Mouse (Mus musculus) CH12.LX (cell line): ENCODE measurements around the gene Agk. TPM values are rescaled to one million over a fixed set of nuclear protein-coding genes. Genes with fewer than 3 reads are reported as not detected.

Source experiments
- DNase-seq: peaks from one replicate; pipeline ENCODE4 v3.0.0-alpha.2; 2013; ENCODE audit errors: extremely low read depth
- H3K27ac ChIP-seq: 2 replicates; pipeline ENCODE4 v1.5.1; 2012; ENCODE audit warnings: low read depth, mild to moderate bottlenecking, control low read depth, moderate library complexity; ENCODE audit not compliant: insufficient read depth
- H3K27me3 ChIP-seq: replicated peaks from 2 replicates; pipeline ENCODE3; 2012; ENCODE audit warnings: inconsistent platforms
- H3K36me3 ChIP-seq, 2 experiments: replicated peaks in 1 of 2; 2 replicates each; pipeline versions ENCODE3 to v1.6.1; 2012; ENCODE audit warnings: inconsistent platforms in 1 of 2, low read length in 1 of 2, mild to moderate bottlenecking in 1 of 2, mixed read lengths in 1 of 2, moderate library complexity in 1 of 2; ENCODE audit not compliant: control insufficient read depth in 1 of 2, insufficient read depth in 1 of 2
- H3K4me1 ChIP-seq, 2 experiments: 2 replicates each; pipeline ENCODE4 v1.6.1; 2012; ENCODE audit warnings: inconsistent platforms in 1 of 2, moderate library complexity in 1 of 2; ENCODE audit not compliant: insufficient read depth in 2 of 2, control insufficient read depth in 1 of 2
- H3K4me2 ChIP-seq: 2 replicates; pipeline ENCODE4 v1.6.1; 2012; ENCODE audit warnings: low read depth, mild to moderate bottlenecking, control low read depth; ENCODE audit not compliant: poor library complexity, insufficient read depth, severe bottlenecking
- H3K4me3 ChIP-seq, 3 experiments: fragments of 150-350 bp in 1 of 3; sonication (generic) in 1 of 3; replicated peaks in 1 of 3; 2 replicates each; pipeline versions ENCODE3 to v1.5.1; 2011 to 2012; ENCODE audit warnings: low read depth in 2 of 3, low read length in 2 of 3, mild to moderate bottlenecking in 2 of 3, moderate library complexity in 2 of 3, control low read depth in 1 of 3, improper control_type of control experiment in 1 of 3, inconsistent platforms in 1 of 3, mixed read lengths in 1 of 3; ENCODE audit not compliant: poor library complexity in 1 of 3
- H3K79me2 ChIP-seq: replicated peaks from 2 replicates; pipeline ENCODE4 v1.6.1; 2012; ENCODE audit warnings: mild to moderate bottlenecking, moderate library complexity; ENCODE audit not compliant: control insufficient read depth, poor library complexity, insufficient read depth, severe bottlenecking; ENCODE audit errors: extremely low read depth
- H3K9ac ChIP-seq: 2 replicates; pipeline ENCODE4 v1.6.1; 2012; ENCODE audit warnings: low read depth, mild to moderate bottlenecking, control low read depth, moderate library complexity; ENCODE audit not compliant: insufficient read depth
- H3K9me3 ChIP-seq: replicated peaks from 2 replicates; pipeline ENCODE3; 2012; ENCODE audit warnings: low read length, inconsistent platforms, mixed read lengths
- BHLHE40 ChIP-seq: IDR thresholded peaks from 2 replicates; pipeline ENCODE4 v1.6.1; 2011; ENCODE audit warnings: mild to moderate bottlenecking, low read depth, low read length, improper control_type of control experiment
- CHD2 ChIP-seq: IDR thresholded peaks from 2 replicates; pipeline ENCODE4 v1.6.1; 2011; ENCODE audit warnings: low read length, improper control_type of control experiment
- CTCF ChIP-seq, 2 experiments: IDR thresholded peaks in 1 of 2; conservative IDR thresholded peaks in 1 of 2; 2 replicates each; pipeline ENCODE4 v1.5.1; 2011 to 2012; ENCODE audit warnings: low read depth in 2 of 2, low read length in 2 of 2, improper control_type of control experiment in 1 of 2, inconsistent platforms in 1 of 2, mild to moderate bottlenecking in 1 of 2, moderate library complexity in 1 of 2
- E2F4 ChIP-seq: IDR thresholded peaks from 2 replicates; pipeline ENCODE4 v1.6.1; 2011; ENCODE audit warnings: low read depth, low read length, improper control_type of control experiment; ENCODE audit not compliant: insufficient replicate concordance
- ELF1 ChIP-seq: IDR thresholded peaks from 2 replicates; pipeline ENCODE4 v1.6.1; 2014; ENCODE audit warnings: low read depth, mild to moderate bottlenecking, inconsistent platforms, low read length, improper control_type of control experiment
- ETS1 ChIP-seq: conservative IDR thresholded peaks from 2 replicates; pipeline ENCODE4 v1.6.1; 2012; ENCODE audit warnings: low read depth, mild to moderate bottlenecking, inconsistent platforms, low read length, improper control_type of control experiment, moderate library complexity
- GABPA ChIP-seq: IDR thresholded peaks from 2 replicates; pipeline ENCODE4 v1.6.1; 2012; ENCODE audit warnings: low read depth, low read length, improper control_type of control experiment, inconsistent platforms; ENCODE audit not compliant: insufficient replicate concordance
- JUN ChIP-seq: IDR thresholded peaks from 2 replicates; pipeline ENCODE4 v1.6.1; 2011; ENCODE audit warnings: low read depth, mild to moderate bottlenecking, low read length, improper control_type of control experiment, moderate library complexity; ENCODE audit not compliant: insufficient read depth
- KAT2A ChIP-seq: IDR thresholded peaks from 2 replicates; pipeline ENCODE4 v1.6.1; 2012; ENCODE audit warnings: low read length, improper control_type of control experiment, inconsistent platforms; ENCODE audit not compliant: insufficient replicate concordance
- MAFK ChIP-seq: IDR thresholded peaks from 2 replicates; pipeline ENCODE4 v1.6.1; 2011; ENCODE audit warnings: low read length, improper control_type of control experiment; ENCODE audit not compliant: insufficient replicate concordance
- MEF2A ChIP-seq: IDR thresholded peaks from 2 replicates; pipeline ENCODE4 v1.6.1; 2014; ENCODE audit warnings: low read depth, mild to moderate bottlenecking, inconsistent platforms, low read length, improper control_type of control experiment, borderline replicate concordance
- MXI1 ChIP-seq: IDR thresholded peaks from 2 replicates; pipeline ENCODE4 v1.6.1; 2011; ENCODE audit warnings: mild to moderate bottlenecking, low read depth, low read length, improper control_type of control experiment
- NELFE ChIP-seq: IDR thresholded peaks from 2 replicates; pipeline ENCODE4 v1.6.1; 2011; ENCODE audit warnings: low read depth, low read length, improper control_type of control experiment
- NRF1 ChIP-seq: IDR thresholded peaks from 2 replicates; pipeline ENCODE4 v1.6.1; 2014; ENCODE audit warnings: low read depth, mild to moderate bottlenecking, inconsistent platforms, low read length, improper control_type of control experiment, moderate library complexity
- PAX5 ChIP-seq: IDR thresholded peaks from 2 replicates; pipeline ENCODE4 v1.6.1; 2012; ENCODE audit warnings: low read length, inconsistent platforms, mixed read lengths
- RAD21 ChIP-seq: IDR thresholded peaks from 2 replicates; pipeline ENCODE4 v1.6.1; 2011; ENCODE audit warnings: low read depth, mild to moderate bottlenecking, low read length, improper control_type of control experiment, moderate library complexity
- SIN3A ChIP-seq: IDR thresholded peaks from 2 replicates; pipeline ENCODE4 v1.6.1; 2012; ENCODE audit warnings: low read length, improper control_type of control experiment, inconsistent platforms
- TBP ChIP-seq: conservative IDR thresholded peaks from 2 replicates; pipeline ENCODE4 v1.6.1; 2011; ENCODE audit warnings: low read depth, low read length, improper control_type of control experiment
- TCF12 ChIP-seq: IDR thresholded peaks from 2 replicates; pipeline ENCODE4 v1.6.1; 2014; ENCODE audit warnings: low read depth, mild to moderate bottlenecking, inconsistent platforms, low read length, improper control_type of control experiment
- UBTF ChIP-seq: IDR thresholded peaks from 2 replicates; pipeline ENCODE4 v1.6.1; 2012; ENCODE audit warnings: low read depth, mild to moderate bottlenecking, inconsistent platforms, low read length, improper control_type of control experiment, moderate library complexity
- ZKSCAN1 ChIP-seq: IDR thresholded peaks from 2 replicates; pipeline ENCODE4 v1.6.1; 2012; ENCODE audit warnings: low read depth, inconsistent platforms, low read length, improper control_type of control experiment, borderline replicate concordance
- ZMIZ1 ChIP-seq: IDR thresholded peaks from 2 replicates; pipeline ENCODE4 v1.6.1; 2012; ENCODE audit warnings: low read depth, mild to moderate bottlenecking, inconsistent platforms, low read length, improper control_type of control experiment
- dilution Hi-C: fragments of 300-500 bp; cut with MboI; formaldehyde crosslinking; loops from 2 replicates; pipeline ENCODE4 v1.14.3; 2020; ENCODE audit warnings: low sequenced_read_pairs; ENCODE audit not compliant: extremely low pct_unique_long_range_greater_than_20kb, extremely low pct_ligation_motif_present
- in situ Hi-C: fragments of 300-500 bp; cut with MboI; formaldehyde crosslinking; loops from 3 replicates; pipeline ENCODE4 v1.14.3; 2019; ENCODE audit warnings: low sequenced_read_pairs, low pct_ligation_motif_present, low pct_unique_long_range_greater_than_20kb, mixed read lengths
- polyA plus RNA-seq: library from polyadenylated mRNA; unstranded; fragments of >175 nt; gene quantifications from 2 replicates; pipeline ENCODE4 v1.2.1, GENCODE M21; 2012; ENCODE audit warnings: low read depth; ENCODE audit not compliant: insufficient read length
- total RNA-seq, 2 experiments: library from RNA; depleted of rRNA; stranded (reverse); fragments of 300-350 nt in 1 of 2; fragments of >200 nt in 1 of 2; gene quantifications; 2 replicates each; pipeline ENCODE4 v1.2.3; 2012 to 2014

Gene Agk
- total and polyA plus RNA-seq, 3 experiments, result 22.1 to 42.5 (median 24.8) TPM

GRCm38 (mm10) chr6:40350041-40350440 is 25.1 kb downstream of the Agk start:
- Histone ChIP-seq H3K4me2 (no peak overlapping the region), H3K4me3 (no peak overlapping the region), H3K36me3 (peaks cover 25 to 74% of the 10 kb centered on the region in 2 experiments), H3K9me3 (no peaks in the 10 kb centered on the region), H3K79me2 (0 out of 2 replicates have a peak, but pooled peaks cover 4% of the 10 kb centered on the region), H3K27ac (no peak overlapping the region)
- no peak for DNase-seq
- TF ChIP-seq NRF1 (no peak), JUN (no peak), RAD21 (no peak), ELF1 (no peak), ZKSCAN1 (no peak), ZMIZ1 (no peak), GABPA (no peak), NELFE (no peak), CTCF (conservative IDR thresholded peaks at IDR 0.05 in 1 of 2, IDR thresholded peaks at IDR 0.05 in 1 of 2; ENCODE audit: low read depth in 2 of 2, low read length in 2 of 2) (no peak), SIN3A (no peak), MAFK (no peak), KAT2A (no peak), MEF2A (no peak), E2F4 (no peak), CHD2 (no peak), PAX5 (no peak), ETS1 (no peak), UBTF (no peak), MXI1 (no peak)
- TF ChIP-seq, all 38 proteins: peak for 0
- in situ Hi-C loops (no loop called here), dilution Hi-C loops (no loop called here)
- Histone ChIP-seq H3K4me1 (peaks cover 0 to 21% of the 10 kb centered on the region in 2 experiments; a peak in 1 of 4 replicates), H3K9ac (no peak overlapping the region), H3K27me3 (no peaks in the 10 kb centered on the region)

GRCm38 (mm10) chr6:40350856-40351255 is 25.9 kb downstream of the Agk start:
- H3K79me2 ChIP-seq, result 0 out of 2 replicates have a peak, but pooled peaks cover 2% of the 10 kb centered on the region
- H3K9ac ChIP-seq, result no peak overlapping the region
- no peak overlapping the region for H3K27ac ChIP-seq
- no peak for TF ChIP-seq ETS1
- TF ChIP-seq MEF2A, result no peak
- no peak for TF ChIP-seq RAD21
- TF ChIP-seq TCF12, result no peak
- TF ChIP-seq BHLHE40, result no peak
- no peak for TF ChIP-seq TBP
- no peak overlapping the region for H3K4me2 ChIP-seq
- H3K4me3 ChIP-seq, result no peak overlapping the region
- no peaks in the 10 kb centered on the region for H3K9me3 ChIP-seq
- H3K27me3 ChIP-seq, result no peaks in the 10 kb centered on the region
- in situ Hi-C loops (no loop called here), dilution Hi-C loops (no loop called here)
- peaks cover 0 to 13% of the 10 kb centered on the region in 2 experiments; a peak in 1 of 4 replicates for H3K4me1 ChIP-seq
- DNase-seq, result no peak
- H3K36me3 ChIP-seq, result peaks cover 25 to 77% of the 10 kb centered on the region in 2 experiments
